Mouse (Mus musculus): ENCODE measurements around the gene Spink2.
A peak's percentile ranks its signal among the peaks of the same experiment; 100 is the strongest.
"Not testable (repeated sequence)": the region's sequence is repeated elsewhere in the genome, so short reads cannot be mapped to it uniquely, and the experiment has no call there.

Gene Spink2

DNA sequence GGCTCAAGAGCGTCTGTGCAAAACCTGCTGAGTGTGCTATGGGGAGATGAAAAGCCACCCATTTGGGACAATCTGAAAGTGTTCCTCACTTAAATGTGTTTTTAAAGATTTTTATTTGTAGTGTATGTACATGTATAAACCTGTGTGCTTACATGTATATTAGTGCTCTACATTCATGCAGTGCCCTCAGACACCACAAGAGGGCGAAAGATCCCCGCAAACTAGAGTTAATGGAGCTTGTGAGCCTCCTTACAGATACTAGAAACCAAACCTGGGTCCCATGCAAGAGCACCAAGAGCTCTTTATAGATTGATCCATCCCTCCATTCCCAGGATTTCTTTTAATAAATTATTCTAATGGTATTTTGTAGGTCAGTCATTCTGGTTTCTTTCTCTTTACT lies 17.3 kb downstream of the Spink2 start:
- no peak for DNase-seq (ENCODE audit: low spot score)

DNA sequence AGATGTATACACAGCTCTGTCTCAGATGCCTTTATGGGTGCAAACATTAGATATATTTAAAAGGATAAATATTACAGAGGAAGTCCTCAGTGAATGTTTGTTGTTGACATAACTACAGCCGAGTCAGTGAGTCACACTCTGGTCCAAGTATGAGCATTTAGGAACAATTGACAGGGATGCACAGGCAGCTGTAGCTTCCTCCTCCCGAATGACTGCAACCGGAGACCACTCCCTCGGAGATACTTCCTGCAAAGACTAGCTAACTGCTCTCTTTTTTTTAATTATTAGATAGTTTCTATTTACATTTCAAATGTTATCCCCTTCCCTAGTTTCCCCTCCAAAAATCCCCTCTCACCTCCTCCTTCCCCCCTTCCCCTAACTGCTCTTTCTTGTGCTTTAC lies 18.0 kb downstream of the Spink2 start:
- no peak for DNase-seq (ENCODE audit: low spot score)

GRCm38 (mm10) chr5:77191631-77192030 lies 19.6 kb downstream of the Spink2 start:
- DNase-seq (ENCODE audit: low spot score), result no peak

DNA sequence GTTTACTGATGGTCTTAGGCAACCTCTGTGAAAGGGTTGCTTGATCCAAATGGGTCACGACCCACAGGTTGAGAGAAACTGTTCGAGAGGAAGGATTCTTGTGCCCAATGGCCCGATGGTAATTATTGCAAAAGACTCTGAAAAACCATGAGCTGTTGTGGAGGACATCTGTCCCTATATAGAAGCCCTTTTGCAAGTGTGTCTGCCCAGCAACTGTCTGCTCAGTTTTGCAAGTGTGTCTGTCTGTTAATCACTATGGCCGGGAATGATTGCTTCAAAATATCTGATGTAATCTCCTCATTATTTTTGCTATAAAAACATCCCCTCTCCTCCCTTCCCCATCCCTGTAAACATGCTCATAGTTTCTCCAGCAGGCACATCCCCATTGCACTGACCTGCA lies 20.2 kb downstream of the Spink2 start:
- no peak for DNase-seq (ENCODE audit: low spot score)

GRCm38 (mm10) chr5:77188738-77189137 lies 22.5 kb downstream of the Spink2 start:
- DNase-seq (ENCODE audit: low spot score), result no peak

GRCm38 (mm10) chr5:77185351-77185750 lies 25.9 kb downstream of the Spink2 start:
- no peak for DNase-seq (ENCODE audit: low spot score)

DNA sequence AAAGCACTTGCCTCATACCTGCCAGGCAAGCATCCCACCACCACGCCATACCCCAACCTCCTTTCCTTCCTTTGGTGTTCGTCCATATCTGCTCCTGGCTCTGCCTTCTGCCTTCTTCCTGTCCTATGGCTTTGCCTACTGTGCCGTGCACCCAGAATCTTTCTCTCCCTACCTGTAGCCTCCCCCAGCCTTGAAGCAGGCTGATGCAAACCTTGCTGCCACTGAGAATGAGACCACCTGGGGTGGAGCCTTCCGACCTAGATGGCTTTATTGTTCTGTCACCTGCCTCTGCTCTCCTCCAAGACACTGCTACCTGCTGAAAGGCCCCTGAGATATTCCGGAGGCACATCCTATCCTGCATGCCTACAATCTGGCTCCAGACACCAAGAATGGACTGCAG lies 27.4 kb downstream of the Spink2 start:
- DNase-seq (ENCODE audit: low spot score), result not testable (repeated sequence)

DNA sequence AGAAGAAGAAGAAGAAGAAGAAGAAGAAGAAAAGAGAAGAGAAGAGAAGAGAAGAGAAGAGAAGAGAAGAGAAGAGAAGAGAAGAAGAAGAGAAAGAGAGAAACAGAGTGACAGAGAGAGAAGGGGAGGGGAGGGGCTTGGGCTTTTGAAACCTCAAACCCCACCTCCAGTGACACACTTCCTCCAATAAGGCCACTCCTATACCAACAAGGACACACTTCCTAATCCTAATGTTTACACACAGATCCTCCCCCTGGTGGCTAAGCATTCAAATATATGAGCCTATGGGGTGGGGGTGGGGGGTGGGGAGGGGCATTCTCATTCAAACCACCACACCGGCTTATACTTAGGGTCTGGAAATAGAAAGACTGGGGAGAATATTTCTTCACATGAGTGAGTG lies 27.9 kb downstream of the Spink2 start:
- DNase-seq (ENCODE audit: low spot score), result no peak

DNA sequence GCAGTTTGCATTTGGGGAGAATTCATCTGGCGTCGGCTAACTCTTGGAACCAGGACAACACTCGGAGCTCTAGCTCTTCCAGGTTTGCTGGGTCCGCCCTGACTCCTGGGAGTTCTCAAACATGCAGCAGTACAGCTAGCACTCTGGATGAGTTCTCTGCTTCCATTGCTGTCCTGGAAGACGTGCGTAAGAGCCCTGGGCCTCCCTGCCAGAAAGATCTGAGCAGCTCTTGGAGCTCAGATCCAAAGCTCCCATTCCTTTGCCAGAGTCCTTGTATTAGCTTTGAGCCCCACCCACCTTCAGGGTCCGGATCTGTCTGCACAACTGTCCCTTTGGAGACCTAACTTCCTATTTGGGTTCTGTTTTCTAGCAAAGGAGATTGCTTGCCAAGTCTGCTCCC lies 29.8 kb downstream of the Spink2 start:
- no peak for DNase-seq (ENCODE audit: low spot score)

GRCm38 (mm10) chr5:77178976-77179375 lies 32.3 kb downstream of the Spink2 start:
- no peak for DNase-seq (ENCODE audit: low spot score)

GRCm38 (mm10) chr5:77178008-77178407 lies 33.3 kb downstream of the Spink2 start:
- DNase-seq (ENCODE audit: low spot score), result no peak

GRCm38 (mm10) chr5:77174779-77175178 lies 36.5 kb downstream of the Spink2 start:
- DNase-seq (ENCODE audit: low spot score), result no peak

- peak; percentile 24 for DNase-seq (ENCODE audit: low spot score)
Observed at GRCm38 (mm10) chr5:77170593-77170992, 40.7 kb downstream of the Spink2 start.

- DNase-seq (ENCODE audit: low spot score), result no peak
Observed at GRCm38 (mm10) chr5:77167306-77167945, 43.8 kb downstream of the Spink2 start.

DNA sequence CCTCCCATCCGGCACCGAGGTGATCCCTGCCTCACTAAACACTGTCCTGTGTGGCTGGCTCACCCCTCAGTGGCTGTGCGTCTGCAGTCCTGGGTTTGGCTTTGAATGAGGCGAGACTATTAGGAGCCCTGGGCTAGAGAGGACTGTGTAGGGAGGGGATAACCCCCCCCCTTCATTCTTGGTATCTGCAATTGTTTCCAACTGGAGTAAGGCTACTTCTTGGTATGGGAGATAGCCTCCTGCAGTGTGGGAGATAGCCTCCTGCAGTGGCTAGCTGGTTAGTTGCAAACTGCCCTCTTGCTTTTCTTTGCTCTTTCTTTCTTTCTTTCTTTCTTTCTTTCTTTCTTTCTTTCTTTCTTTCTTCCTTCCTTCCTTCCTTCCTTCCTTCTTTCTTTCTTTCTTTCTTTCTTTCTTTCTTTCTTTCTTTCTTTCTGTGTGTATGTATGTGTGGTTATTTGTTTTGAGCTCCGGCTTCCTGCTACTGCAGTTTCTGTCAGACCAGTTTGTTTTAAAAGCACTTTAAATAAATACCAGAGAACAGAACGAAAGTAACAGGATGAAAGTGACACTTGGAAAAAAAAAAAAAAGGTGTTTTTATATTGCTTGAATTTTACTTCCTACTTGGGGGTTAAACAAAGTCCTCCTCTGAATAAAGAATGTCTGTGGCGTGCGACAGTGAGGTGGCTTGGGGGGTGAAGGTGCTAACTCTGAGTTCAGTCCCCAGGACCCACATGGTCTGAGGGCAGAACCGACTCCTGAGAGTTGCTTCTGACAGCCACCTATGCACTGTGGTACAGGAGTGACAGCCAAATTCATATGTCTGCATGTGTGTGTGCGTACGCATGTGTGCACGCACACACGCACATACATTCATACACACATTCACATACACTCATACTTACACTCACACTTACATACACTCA lies 45.3 kb downstream of the Spink2 start:
- DNase-seq (ENCODE audit: low spot score), result no peak

DNA sequence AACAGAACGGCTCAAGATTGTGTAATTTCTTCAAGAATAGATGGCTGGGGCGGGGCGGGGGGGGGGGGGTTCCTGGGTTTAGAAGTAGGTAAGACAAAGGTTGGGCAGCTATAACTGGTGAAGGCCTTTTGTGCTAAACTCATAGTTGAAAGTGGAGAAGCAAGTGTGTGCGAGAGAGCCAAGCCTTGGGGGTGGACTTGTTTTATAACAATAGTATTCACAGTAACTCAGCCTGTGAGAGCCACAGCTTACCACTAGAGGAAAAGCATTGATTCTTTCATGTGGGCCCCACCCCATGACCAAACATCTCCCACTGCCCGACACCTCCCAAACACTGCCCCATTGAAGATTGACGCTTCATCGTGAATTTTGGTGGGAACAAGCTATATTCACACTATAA lies 47.7 kb downstream of the Spink2 start:
- DNase-seq (ENCODE audit: low spot score), result no peak

DNA sequence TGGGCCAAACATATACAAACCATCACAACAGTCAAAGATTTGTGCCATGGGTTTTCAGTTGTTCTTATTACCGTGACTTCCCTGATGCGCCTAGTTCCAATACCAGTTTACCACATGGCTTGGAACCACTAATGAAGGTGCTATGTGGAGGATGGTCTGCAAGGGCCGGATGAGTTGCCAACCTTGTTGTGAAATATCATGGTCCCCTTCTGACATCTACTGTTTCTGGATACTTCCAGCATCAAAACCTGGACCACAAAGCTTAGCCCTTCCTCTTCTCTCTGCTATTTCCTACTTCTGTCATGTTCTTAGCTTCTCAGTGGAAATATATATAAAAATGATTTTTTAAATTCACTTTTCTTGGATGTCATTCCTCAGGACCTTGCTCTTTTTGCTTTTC lies 48.7 kb downstream of the Spink2 start:
- DNase-seq (ENCODE audit: low spot score), result no peak

- no peak for DNase-seq (ENCODE audit: low spot score)
Observed at GRCm38 (mm10) chr5:77157777-77158540, 53.3 kb downstream of the Spink2 start.

DNA sequence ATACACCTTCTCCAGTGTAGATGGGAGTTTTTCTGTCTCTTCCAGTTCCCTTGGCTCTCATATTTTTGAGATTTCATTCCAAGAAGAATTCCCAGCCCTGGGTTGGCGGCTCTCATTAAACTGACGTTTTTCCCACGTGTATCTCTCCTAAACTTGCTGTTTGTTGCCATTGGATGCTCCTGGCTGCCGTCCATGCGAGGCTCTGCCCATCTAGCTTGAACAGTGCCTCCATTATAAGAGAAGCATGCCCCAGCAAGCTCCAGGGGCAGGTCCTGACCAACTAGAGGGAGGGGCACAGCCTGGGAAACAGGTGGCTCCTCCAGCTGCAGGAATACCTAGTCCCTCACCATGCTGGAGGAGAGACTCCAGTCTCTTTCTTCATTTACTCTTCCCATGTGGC lies 54.3 kb downstream of the Spink2 start:
- no peak for DNase-seq (ENCODE audit: low spot score)

DNA sequence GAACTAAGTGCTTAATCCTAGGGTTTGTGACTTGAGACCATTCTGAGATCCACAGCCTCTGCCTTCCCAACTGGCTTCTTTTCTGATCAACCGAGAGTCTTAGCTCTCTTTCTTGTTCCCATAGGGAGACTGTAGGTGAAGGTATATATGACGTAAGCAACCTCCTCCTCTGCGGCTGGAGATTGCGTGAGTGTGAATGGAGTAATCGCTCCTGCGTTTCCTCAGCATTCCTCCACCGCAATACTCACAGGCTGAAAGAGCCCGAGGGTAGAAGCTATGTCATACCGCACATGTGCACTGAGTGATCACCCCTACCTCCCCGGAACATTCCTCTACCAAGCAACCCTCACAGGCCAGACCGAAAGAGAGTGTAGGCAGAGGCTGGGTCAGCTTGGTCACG lies 55.7 kb downstream of the Spink2 start:
- no peak for DNase-seq (ENCODE audit: low spot score)
